15 mouse cellular contexts compared by ENCODE assay signal in genomic region chr2:170845511-170845910, GRCm38 (mm10).
"Had no signal": no experiment of that assay in that cellular context is flagged by ENCODE, and none has a peak within 500 bp of the region (broad histone marks: within the 10 kb centered on the region; RNA-seq: fewer than 3 reads in every experiment).

No protein-coding gene starts in this region.

- H3K9ac ChIP-seq: lung, embryonic 14.5 days; midbrain, embryonic 12.5 days; neural tube, embryonic 13.5 days; neural tube, embryonic 15.5 days had no signal

- H3K4me2 ChIP-seq: lung, embryonic 14.5 days; midbrain, embryonic 12.5 days; neural tube, embryonic 13.5 days; neural tube, embryonic 15.5 days had no signal

- H3K27ac ChIP-seq: midbrain, embryonic 12.5 days; neural tube, embryonic 13.5 days; neural tube, embryonic 15.5 days had no signal

- H3K36me3 ChIP-seq: midbrain, embryonic 10.5 days; midbrain, embryonic 12.5 days; neural tube, embryonic 13.5 days had no signal

- H3K27me3 ChIP-seq: midbrain, embryonic 12.5 days; neural tube, embryonic 13.5 days; neural tube, embryonic 15.5 days had no signal

- ATAC-seq: midbrain, embryonic 16.5 days had no signal

- H3K9me3 ChIP-seq: midbrain, embryonic 12.5 days; neural tube, embryonic 13.5 days; neural tube, embryonic 15.5 days had no signal

- H3K4me3 ChIP-seq: midbrain, embryonic 10.5 days; midbrain, embryonic 12.5 days; myocyte; neural tube, embryonic 13.5 days; neural tube, embryonic 15.5 days had no signal

- DNase-seq: lung, adult 18-20 months; lung, embryonic 14.5 days; lung, postnatal 10 days; lung, postnatal 4 days; midbrain, embryonic 14.5 days; right cerebral cortex, postnatal 14 days; thymus, adult 18-20 months; thymus, postnatal 14 days; thymus, postnatal 36 days had no signal
